Mouse (Mus musculus) thymus, adult 2 months (tissue): Measurements from ENCODE around the gene Tom1l2.

Experiments
- CTCF ChIP-seq: fragments of 200-500 bp; IDR thresholded peaks from 2 replicates; pipeline ENCODE4 v1.5.1; 2012; ENCODE audit warnings: mild to moderate bottlenecking, control low read depth, low read length, moderate library complexity, borderline replicate concordance; ENCODE audit not compliant: control insufficient read depth, poor library complexity, insufficient read depth; ENCODE audit errors: extremely low read depth
- POLR2A ChIP-seq: fragments of 200-500 bp; IDR thresholded peaks from 2 replicates; pipeline ENCODE4 v1.6.1; 2012; ENCODE audit warnings: mild to moderate bottlenecking, low read length, control low read depth, moderate library complexity; ENCODE audit not compliant: control insufficient read depth, poor library complexity, insufficient read depth; ENCODE audit errors: extremely low read depth

DNA sequence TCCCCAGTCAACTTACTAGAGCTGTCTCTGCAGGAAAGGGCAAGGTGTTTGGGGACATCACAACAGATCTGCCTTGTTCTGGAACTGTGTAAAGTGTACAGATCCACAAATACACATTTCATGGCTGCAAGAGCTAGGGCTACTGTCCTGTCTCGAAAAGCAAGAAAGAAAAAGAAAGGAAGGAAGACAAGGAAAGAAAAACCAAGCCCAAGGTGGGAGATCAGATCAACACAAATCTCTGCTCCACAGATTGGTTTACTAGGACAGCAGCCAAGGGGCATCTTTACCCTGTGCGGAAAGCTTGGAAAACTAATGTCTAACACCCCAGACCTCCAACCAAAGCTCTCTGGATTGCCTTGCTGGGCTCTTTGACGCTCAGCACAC is 130.6 kb downstream of the Tom1l2 start:
- no peak for TF ChIP-seq CTCF
- TF ChIP-seq POLR2A = no peak
